Mouse (Mus musculus) ES-Bruce4 (cell line): ENCODE measurements around the gene Pxt1.

Experiments used
- CTCF ChIP-seq: IDR thresholded peaks from one replicate; pipeline ENCODE4 v1.8.1; 2011; ENCODE audit warnings: low read depth, low read length
- POLR2A ChIP-seq: IDR thresholded peaks from one replicate; pipeline ENCODE4 v1.8.1; 2011; ENCODE audit warnings: low read length; ENCODE audit not compliant: insufficient read depth

DNA sequence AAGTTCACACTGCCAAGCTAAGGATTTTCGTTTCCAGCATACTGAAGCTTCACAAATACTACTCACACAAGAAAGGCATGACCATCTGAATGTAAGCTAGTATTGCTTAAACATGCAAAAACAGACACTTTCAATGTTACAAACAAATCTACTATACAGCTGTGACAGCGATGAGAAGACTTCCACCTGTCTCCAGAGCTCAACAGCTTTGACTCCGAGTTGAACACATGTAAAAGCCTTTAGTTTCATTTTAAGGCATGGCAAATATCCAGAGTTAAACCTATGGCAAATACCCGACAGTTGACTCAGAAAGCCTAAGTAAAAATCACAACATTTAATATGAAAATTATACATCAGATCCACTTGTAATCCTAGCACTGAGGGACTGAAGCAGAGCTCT lies 44.7 kb upstream of the Pxt1 start:
- TF ChIP-seq CTCF (no peak), POLR2A (no peak)
